Mouse (Mus musculus) layer of hippocampus, adult 9-11 months (tissue): ENCODE measurements around the gene Med29.
A peak's percentile ranks its signal among the peaks of the same experiment; 100 is the strongest.

Source experiments
- DNase-seq: peaks from one replicate; pipeline ENCODE4 v3.0.0; 2022

Med29 gene

DNA sequence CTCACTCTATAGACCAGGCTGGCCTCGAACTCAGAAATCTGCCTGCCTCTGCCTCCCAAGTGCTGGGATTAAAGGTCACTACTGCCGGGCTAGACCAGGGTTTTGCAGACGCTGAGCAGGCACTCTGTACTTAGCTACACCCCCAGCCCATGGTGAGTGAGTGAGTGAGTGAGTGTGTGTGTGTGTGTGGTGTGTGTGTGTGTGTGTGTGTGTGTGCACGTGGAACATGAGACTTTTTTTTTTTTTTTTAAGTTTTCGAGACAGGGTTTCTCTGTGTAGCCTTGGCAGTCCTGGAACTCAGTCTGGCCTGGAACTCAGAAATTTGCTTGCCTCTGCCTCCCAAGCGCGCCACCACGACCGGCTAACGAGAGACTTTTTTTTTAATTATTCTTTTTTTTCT lies 17.9 kb downstream of the Med29 start:
- DNase-seq: no peak

DNA sequence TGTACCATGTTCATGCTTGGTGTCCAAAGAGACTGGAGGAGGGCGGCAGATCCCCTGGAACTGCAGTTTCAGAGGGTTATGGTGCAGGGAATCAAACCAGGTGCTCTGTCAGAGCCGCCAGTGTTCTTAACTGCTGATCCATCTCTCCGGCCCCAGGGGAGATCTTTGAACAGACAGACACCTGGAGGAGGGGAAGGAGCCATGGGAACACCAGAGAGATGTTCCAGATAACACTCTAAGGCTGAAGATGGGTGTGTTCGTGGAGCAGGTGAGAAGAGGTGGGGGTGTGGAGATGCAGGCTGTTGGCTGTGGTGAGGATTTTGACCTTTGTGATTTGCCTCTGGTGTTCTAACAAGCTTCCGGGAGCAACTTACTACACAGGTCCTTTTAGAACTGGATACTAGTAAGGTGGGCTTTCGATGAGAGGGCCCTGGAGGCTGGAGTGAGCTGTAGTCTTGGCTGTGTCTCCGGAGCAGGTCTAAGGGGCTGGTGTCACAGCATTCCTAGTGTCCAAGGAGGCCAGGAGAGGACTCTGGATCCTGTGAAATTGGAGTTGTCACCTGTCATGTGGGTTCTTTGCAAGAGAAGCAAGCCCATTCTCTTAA lies 18.5 kb downstream of the Med29 start:
- DNase-seq: no peak

DNA sequence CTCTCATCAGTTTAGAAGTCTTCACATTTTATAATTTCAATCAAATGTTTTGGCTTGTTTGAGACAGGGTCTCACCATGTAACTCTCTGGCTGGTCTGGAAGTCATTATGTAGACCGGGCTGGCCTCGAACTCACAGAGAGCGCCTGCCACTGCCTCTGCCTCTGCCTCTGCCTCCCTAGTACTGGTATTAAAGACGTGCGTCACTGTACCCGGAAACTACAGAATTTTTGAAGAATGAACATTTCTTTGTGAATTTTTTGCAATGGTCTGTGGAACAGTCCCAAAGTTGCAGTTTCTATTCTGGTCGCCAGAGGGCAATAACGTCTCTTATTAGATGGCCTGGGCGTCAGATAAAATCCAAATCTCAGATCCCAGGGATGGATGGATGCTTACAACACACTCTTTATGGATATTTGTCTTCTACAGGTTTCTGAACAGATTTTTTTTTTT lies 19.4 kb downstream of the Med29 start:
- DNase-seq: peak; percentile 85

DNA sequence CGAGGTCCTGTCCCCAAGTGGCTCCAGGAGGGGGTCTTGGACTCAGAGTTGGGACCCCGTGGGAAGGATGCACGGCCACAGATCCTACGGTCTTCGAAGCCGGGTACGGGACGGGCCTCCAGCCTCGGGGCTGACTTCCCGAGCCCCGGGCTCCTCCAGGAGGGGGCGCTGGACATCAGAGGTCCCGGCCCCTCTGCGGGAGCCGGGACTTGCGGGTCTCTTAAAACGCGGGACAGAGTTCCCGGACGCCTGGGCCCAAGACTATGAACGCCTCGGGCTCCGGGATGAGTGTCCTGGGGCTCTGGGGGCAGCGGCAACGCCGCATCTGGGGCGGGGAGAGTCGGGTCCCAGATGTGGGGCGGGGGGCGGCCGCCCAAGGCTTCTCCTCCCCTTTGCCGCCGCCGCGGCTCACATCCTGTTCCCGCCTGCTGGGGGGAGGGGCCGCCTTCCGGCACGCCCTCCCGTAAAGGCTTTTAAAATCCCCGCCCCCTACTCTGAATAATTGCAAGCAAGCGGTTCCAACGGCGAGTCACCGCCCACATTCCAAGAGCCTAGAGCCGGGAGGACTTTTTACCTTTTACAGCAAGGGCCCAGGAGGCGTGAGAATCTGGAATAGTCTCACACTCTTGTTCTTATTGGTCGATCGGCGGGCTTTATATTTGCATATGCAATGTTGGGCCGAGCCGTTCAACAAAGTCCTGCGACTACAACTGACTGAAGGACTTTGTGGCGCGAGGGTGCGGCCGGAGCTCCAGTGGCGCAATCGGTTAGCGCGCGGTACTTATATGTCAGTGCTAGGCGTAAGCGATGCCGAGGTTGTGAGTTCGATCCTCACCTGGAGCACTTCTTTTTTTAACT lies 20.0 kb downstream of the Med29 start, which contains the start of gene Plekhg2:
Gene Plekhg2 (minus strand): TSS at position 349 of the 858 bp plus-strand sequence.
- DNase-seq: peak; percentile 97

DNA sequence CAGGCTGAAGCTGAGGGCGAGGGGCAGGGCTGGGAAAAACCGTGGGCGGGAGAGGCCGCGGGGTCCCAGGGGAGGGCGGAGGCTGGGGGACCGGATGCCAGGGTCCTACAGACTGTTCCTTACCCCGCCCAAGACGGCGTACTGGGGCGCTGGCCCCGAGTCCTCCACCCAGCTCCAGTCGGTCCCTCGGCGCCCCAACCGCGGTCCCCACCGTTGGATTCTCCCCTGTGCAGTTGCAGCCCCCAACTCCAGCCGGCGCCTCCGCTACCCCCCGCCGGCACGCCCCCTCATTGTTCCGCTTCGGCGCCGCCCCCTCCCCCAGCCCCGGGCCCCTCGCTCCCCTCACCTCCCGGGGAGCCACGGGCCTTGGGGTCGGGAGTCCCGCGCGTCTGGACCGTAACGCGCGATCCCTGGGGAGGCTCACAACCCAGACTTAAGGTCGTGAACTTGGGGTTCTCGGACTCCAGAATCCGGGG lies 21.0 kb downstream of the Med29 start:
- DNase-seq: no peak

DNA sequence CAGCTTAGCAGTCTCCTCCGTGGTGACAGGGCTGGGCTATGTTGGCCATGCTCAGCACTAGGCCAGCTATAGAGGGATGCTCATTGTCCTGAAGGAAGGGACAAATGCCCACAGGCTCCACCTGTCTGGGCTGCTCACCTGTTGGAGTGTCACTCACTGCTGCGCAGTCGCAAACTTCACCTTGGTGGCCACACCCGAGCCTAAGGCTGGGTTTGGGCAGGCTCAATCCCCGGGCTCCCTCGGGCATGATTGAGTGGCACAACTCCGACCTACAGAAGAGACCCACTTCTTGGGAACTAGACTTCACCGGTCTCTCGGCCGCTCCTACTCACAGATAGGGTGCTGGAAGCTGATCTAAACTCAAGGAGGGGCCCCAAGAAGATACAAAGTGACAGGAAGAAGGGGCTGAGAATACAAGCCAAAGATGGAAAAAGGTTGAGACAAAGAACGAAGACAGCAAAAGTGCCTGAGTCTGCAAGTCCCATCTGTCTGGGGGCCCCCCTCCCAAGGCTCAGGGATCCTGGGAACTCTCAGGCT lies 21.5 kb downstream of the Med29 start:
- no peak for DNase-seq

DNA sequence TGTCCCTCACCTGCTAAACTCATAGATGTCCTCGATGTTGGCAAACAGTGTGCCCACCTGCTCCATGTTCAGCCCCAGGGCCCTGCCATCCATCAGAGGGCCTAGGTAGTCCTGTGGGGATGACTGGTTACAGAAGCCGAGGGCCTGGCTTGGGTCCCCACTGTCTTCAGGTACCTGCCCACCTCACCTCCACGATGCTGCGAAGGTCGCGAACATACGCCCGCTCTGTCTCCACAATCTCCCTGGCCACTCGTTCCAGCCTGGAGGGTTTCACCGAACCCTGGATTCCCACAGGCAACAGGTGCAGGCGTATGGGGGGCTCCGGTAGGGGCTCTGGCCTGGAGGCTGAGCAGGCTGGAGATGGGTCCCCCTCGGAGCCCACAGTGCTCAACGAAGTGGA lies 22.5 kb downstream of the Med29 start:
- no peak for DNase-seq

DNA sequence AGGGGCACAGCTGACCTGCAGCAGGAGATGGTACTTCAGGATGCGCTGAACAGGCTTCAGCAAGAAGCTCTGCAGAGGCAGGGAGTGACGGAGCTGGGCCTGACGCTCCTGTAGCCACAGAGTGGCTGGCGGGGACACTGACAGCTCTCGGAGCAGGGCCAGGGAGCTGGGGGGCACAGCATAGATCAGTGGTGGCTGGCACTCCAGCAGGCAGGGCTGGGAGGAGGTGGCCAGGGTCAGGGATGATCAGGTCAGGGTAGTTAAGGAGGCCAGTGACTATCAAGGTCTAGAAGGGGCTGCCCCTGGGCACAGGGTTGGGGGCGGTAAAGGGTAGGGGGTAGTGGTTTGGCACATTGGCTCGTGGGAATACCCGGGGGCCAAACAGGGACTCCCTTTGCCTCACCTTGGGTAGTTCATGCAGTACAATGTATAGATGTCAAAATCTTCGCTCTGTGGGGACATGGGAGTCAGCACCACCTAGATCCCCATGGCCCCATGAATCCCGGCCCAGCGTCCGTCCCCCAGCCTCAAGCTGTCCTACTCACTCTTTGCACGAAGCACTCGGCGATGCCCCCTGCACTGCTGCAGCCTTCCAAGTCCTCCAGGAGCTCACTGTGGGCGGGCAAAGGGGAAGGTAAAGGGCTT lies 24.1 kb downstream of the Med29 start:
- no peak for DNase-seq

DNA sequence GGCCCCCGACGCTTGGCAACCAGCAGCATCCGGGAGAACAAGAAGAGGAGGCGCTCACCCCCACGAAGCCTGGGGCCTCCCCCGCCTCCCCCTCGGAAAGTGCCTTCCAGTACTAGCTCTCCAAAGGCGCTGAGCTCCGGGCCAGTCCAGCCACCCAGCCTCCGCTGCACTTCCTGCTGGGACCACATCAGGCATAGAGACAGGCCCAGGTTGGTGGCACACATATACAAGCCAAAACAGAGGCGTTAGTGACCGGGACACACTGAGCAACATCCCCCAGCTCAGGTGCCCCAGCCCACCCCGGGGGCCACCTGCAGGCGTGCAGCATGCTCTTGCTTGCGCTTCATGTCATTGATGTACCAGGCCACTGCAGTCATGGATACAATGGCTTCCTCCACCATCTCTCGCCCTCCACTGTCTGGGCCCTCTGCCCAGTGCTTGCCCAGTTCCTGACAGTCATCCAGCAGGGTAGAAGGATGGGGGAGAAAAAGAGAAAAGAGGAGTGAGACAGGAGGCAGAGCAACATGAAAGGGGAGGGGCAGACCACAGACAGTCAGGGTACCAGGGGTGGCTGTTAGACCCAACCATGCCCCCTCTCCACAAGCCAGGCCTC lies 24.7 kb downstream of the Med29 start:
- DNase-seq: no peak

DNA sequence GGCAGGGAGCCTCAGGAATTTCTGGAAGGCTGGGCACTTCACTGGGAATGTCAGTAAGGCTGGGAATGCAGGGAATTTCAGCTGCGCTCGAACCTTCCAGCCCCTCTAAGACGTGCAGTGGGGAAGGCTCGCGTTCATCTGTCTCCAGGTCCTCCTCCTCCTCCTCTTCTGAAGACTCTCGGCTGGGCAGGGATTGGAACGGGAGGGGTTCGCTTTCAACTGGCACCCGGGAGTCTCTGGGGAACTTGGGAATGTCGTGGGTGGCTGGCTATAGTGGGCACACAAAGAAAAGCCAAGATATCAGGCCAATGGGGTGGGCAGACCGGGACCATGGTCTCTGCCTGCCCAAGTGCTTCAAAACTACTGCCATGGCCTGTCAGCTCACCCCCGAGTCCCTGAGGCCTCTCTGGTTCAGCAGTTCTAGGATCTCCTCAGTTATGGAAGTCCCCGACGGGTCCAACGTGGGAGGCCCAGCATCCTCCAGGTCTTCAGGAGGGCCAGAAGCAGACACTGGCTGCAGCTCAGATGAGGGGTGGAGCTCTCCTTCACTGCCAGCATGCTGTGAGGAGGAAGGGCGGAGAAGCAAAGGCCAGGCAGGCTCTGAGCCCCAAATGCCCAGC lies 30.0 kb downstream of the Med29 start:
- DNase-seq: no peak

DNA sequence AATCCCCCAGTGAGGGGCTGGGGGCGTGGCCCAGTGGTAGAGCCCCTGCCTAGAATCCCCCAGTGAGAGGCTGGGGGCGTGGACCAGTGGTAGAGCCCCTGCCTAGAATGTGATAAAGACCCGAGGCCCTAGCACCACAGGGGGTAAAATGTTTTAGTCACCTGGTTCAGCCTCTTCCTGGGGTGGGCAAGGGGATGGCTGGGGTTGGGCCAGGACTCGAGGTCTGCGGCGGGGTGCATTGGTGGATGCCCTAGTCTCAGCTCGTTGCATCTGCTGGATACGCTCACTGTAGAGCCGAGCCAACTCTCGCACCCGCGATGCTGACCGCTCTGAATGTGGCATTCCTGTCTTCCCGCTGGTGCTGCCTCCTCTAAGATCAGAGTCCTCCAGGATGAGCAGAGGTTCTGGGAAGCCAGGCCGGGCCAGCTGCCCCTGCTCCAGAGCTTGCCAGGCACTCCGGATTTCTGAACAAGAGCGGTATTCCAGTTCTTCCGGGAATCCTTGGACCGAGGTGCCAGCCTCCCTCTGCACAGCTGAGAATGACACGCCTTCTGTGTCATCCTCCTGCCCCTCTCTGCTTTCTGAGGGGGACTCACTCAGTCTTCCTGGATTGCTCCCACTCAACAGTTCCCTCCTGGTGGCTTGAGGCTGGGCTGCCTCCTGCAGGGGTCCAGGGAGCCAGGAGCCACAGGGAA lies 30.7 kb downstream of the Med29 start:
- DNase-seq: no peak

DNA sequence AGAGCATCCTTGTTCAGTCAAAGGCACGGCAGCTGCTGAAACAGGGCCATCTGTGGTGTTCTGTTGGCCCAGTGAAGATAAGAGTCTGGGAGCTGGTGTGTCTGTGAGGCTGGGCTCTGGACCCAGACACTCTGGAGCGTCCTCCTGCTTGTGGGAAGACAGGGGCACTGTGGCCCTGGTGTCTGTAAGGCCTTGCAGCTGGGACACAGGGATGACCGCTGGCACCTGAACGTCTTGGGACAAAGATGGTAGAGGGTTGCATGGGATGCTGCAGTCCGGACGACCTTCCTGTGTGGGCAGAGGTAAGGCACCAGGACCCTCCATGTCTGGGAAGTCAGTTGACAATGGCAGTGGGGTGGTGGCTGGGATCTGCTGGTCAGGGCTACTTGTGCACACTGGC lies 32.2 kb downstream of the Med29 start:
- no peak for DNase-seq

DNA sequence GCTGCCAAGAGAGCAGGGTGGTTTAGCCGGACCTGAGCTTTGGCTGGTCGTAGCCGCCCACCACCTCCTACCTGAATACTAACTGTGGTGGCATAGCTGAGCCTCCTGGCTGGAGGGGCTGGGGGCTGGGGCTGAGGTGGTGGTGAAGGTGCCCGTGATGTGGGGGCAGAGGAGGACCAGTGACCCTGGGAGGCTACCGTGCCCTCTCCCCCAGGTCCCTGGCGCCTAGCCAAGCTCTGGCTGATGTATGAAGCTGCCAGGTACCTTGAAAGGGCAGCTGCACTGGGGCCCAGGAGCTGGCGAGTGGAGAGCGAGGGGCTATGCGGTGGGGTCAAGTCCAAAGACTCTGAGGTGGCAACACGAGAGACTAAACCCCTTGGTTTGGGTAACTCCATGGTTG lies 32.7 kb downstream of the Med29 start:
- no peak for DNase-seq

DNA sequence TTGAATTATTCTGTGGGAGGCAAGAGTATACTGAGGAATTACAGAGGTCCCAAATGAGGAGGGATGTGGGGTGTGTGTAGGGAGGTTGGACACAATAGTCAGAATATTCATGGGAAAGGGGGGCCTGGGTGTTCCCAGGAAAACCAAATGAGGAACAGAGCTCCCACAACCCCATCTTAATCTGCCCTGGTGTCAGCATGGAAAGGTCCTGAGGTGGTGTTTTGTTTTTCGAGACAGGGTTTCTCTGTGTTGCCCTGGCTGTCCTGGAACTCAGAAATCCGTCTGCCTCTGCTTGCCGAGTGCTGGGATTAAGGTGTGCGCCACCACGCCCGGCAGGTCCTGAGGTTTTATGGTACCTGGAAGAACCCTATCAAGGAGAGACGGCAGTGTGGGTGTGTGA lies 34.1 kb downstream of the Med29 start:
- DNase-seq: no peak

DNA sequence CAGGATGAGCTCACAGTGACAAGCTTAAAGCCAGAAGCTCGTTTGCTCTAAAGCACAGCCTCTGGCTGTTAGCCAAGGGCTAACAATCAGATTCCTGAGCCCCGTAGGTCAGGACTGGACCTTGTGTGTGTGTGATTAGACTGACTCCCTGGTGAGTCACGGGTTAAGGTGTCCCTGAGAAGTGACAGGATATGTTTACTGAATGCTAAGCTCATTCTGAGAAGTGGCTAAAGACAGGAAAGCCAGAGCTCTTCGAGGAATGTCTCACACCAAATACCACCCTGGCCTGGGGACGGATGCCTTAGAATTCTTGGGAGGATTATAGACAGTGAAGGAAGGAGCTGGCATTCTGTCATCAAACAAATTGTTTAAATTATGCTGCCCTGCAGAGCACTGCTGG lies 34.5 kb downstream of the Med29 start:
- DNase-seq: no peak

DNA sequence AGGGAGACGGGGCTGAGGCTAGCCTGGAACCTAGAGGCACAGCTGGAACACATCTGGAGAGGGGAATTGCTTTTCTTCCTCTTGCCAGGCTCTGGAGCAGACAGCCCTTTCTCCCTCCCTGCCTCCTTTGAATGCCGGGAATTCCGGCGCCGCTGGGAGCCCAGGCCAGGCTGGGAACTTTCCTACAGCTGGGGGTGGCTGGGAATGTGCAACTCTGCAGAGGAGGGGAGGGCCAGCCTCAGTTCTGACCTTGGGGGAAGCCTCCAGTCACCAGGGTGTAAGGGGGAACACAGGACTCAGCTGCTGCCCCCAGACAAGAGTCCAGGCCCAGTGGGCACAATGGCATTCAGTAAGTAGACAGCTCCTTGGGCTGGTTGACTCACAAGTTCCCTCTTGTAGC lies 35.5 kb downstream of the Med29 start:
- no peak for DNase-seq

DNA sequence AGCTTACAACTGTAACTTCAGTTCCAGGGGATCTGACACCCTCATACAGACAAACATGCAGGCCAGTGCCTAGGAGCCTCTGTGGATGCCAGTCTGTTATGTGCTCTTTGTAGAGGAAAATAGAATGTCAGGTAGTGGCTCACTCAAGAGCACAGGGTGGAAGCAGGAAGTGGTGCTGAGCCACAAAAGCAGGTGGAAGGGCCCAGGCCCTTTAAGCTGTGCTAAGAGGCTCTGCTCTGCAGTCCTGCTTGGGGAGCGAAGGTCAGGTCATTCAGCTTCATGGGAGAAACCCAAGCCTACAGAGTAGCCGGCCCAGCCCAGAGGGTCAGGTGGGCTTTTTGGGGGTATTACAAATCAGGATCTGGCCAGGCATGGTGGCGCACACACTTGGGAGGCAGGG lies 37.3 kb downstream of the Med29 start:
- no peak for DNase-seq

DNA sequence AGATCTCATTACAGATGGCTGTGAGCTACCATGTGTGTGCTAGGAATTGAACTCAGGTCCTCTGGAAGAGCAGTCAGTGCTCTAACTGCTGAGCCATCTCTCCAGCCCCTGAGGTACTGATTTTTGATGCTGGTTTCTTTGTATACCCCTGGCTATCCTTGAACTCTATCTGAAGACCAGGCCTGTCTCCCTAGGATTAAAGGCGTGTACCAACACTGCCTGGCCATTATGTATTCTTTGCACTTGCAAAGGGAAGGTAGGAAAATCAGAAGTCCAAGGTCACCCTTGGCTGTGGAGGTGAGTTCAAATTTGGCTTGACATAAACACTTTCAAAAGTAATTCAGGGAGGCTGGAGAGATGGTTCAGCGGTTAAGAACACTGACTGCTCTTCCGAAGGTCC lies 37.9 kb downstream of the Med29 start:
- no peak for DNase-seq

DNA sequence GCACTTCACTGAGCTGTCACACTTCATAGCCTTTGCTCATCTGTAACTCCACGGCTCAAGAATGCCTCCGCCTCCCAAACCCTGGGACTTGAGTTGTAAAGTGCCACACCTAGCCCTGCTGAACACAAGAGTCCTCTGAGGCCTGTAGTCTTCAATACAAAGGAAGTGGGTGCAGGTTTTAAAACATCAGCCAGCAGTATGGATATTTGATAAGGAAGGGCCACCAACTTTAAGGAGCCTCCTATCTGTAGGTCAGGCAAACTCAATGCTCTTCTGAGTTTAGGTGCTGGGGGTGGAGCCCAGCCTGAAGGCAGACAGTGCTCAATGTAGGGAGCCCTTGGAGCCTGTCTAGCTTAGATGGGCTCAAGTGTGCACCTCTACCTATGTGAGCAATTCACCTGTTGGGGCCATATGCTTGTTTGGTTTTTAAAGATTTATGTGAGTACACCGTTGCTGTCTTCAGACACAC lies 38.4 kb downstream of the Med29 start:
- no peak for DNase-seq

DNA sequence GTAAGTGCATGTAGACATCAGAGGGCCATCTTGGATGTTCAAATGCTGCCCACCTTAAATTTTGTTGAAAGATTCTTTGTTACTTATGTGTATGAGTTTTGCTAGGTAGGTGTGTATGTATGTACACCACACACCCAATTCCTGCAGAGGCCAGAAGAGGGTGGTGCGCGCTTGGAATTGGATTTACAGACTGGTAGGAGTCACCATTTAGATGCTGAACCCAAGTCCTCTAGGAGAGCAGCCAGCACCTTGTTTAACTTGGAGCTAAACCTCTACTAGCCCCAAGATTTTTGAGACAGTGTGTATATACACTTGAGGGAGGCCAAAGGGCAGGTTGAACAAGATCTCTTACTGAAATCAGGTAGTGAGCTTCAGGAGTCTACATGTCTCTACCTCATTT lies 39.2 kb downstream of the Med29 start:
- DNase-seq: no peak

DNA sequence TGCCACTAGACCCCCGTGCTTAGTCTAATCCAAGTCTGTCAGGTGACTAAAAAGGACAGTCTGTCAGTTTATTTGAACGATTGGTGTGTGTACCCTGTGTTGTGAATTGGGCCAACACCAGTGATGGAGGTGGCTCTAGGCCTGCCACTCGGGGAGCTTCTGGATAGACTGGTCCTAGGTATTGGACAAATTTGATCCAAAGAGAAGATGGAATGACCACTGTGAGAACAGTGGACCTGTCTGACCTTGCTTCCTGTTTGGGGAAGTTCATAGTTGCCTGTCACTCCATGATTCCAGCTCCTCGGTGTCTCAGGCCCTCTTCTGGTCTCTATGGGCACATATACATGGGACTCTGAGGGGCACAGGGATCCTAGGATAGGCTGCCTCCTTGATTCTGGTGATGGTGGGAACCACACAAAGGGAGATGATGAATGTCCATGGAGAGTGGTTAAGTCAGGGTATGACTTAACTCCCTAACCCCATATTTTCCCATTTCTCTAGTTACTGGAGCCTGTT lies 40.8 kb downstream of the Med29 start:
- no peak for DNase-seq
